Mouse (Mus musculus) kidney, postnatal 14 days (tissue): ENCODE results near the gene Tdo2.
A peak's percentile ranks its signal among the peaks of the same experiment; 100 is the strongest.

Source experiments
- DNase-seq: peaks from one replicate; pipeline ENCODE4 v3.0.0; 2022; ENCODE audit warnings: mixed read lengths

Gene Tdo2

DNA sequence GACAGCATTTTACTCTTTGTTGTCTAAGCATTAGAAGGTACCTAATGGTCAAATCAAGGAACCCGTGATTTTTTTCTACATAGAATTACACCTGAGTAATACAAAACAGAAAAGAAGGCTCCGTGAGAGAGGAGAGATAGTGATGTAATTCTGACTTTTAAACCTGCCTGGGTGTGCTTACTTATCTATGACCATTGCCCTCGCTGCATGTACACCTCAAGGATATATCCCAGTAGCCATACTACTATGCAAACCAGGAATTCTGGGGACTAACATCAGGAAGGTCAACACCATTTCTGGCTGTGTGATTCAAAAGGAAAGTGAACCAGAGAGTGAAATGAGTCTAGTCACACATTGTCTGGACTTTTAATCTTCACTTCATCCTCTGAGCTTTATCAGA, 33.7 kb downstream of the Tdo2 start:
- no peak for DNase-seq

DNA sequence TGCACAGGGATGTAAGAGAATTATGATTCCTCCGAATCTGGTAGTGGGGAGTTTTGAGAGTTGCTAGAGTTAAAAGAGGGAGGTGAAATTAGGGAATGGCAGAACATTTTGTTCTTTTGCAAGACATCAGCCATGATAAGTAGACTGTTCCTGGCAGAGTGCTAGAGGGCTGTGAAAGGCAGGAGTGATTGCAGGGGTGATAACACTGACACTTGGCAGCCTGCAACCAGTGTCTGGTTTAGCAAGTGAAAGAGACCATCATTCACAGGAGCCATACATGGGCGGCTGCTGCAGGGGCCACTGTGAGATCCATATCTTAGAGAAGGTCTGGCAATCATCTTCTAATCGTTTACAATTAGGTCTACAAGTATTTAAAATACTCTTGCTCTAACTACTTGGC, 37.1 kb downstream of the Tdo2 start:
- DNase-seq = no peak

- no peak for DNase-seq
Measured at GRCm38 (mm10) chr3:81933348-81933747, 42.7 kb downstream of the Tdo2 start.

- peak; percentile 91 for DNase-seq
Measured at GRCm38 (mm10) chr3:81932141-81933101, 43.6 kb downstream of the Tdo2 start, which contains the start of gene Ctso. TSS of gene Ctso (plus strand) at chr3:81932601.

DNA sequence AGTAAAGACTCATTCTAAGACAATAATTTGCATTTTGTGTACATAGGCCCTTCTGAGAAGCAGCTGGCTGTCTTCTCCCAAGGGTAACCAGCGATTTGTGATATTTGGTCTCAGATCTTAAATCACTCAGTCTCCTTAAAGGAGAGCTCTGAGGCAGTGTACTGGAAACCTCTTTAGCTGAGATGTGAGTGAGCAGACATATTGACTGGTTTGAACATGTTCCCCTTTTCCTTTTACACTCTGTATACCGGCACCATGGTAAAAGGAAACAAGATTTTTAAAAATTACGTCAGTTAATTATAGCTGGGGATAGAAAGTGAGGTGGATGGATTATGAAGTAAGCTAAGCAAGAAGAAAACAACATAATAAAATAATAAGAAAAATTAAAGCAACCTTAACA, 44.3 kb downstream of the Tdo2 start:
- no peak for DNase-seq

DNA sequence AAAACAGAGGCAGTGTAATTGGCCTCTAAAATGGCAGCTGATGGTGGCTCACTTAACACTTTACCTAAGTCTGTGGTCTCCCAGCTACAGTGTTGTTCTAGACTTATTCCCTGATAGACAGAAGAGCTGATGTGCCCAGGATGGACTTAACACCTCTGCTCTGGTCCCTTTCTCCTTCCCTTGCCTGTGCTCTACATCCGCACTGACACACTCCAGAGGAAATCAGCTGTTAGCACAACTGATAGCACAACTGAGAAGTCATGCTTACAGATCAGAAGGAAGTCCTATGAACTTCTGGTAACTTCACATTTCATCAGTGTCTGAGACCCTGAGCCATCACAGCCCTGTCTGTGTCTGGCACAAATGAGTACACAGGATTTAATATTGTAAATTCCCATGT, 46.9 kb downstream of the Tdo2 start:
- DNase-seq = no peak

GRCm38 (mm10) chr3:81926764-81927325, 49.2 kb downstream of the Tdo2 start:
- DNase-seq = no peak

DNA sequence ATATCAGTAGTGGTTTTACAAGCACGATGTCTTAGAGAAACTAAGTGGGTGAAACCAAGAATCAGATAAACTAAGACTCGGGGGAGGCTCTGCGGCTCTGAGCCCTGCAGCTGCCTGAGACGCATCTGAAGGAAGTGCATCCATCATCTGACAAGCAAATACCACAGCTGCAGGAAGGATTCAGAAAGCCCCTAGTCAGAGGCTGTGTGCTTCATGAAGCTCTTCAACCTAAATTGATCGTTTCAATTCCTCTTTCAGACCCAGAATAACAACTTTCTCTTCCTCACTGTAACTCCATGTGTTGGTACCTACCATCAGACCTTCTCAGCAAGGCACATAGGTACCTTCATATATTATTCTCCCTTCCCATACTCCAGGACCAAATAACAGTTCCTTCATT, 50.1 kb downstream of the Tdo2 start:
- DNase-seq = no peak

- peak; percentile 56 for DNase-seq
Measured at GRCm38 (mm10) chr3:81924931-81925330, 51.1 kb downstream of the Tdo2 start.

GRCm38 (mm10) chr3:81922910-81923309, 53.1 kb downstream of the Tdo2 start:
- DNase-seq = no peak

GRCm38 (mm10) chr3:81919681-81920080, 56.3 kb downstream of the Tdo2 start:
- DNase-seq = no peak

DNA sequence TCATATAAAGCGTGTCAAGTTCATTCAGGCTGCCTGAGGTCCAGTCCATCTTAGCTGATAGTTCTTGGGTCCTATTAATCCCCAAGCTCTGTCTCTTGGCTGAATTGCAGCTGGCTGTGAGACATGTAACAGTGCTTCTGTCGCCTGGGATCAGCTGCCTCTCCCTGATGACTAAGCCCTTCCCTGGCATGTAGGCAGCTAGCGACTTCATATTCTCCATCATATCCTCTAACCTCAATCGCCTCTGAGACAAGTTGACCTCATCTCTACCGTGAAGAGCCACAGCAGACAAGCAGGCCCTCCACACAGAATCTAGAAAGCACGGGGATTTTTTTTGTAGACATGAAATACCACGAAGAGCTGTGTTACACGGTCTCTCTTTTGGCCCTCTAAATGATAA, 57.8 kb downstream of the Tdo2 start:
- DNase-seq = no peak

- DNase-seq = no peak
Measured at GRCm38 (mm10) chr3:81917354-81917935, 58.6 kb downstream of the Tdo2 start.

DNA sequence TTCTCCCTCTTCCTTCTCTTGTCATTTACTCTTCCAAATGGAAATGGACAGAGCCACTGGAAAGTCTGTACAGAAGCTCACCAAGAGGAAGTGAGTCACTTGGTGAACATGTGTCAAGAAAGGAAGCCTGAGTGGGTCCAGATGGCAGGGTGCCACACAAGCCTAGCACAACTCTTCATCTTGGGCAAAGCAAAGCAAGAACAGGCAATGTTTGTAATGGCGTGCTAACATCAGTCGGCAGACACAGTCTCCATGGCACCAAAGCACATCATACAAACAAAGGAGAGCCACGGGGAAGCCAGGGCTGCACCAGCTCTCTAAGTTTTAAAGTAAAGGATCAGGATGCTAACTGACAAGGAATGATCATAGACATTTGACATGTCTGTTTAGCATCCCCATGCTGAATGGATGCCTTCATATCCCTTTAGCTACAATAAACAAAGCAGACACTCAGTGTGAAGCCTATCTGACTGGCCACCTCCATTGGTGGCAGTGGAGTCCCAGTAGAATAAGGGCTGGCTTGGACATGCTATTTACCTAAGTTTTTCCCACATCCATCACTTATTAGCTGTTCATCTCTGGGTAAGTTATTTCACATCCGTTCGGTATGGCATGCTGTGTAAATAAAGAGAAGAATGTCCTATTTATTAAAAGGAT, 59.8 kb downstream of the Tdo2 start:
- DNase-seq = no peak

GRCm38 (mm10) chr3:81910286-81911036, 65.5 kb downstream of the Tdo2 start:
- no peak for DNase-seq
